Mouse (Mus musculus) ES-E14 (cell line): Measurements from ENCODE around the gene Vim.

ENCODE experiments used
- HCFC1 ChIP-seq: IDR thresholded peaks from 2 replicates; pipeline ENCODE4 v1.6.1; 2012; ENCODE audit warnings: low read length, inconsistent platforms, borderline replicate concordance; ENCODE audit not compliant: insufficient read depth
- ZC3H11A ChIP-seq: IDR thresholded peaks from 2 replicates; pipeline ENCODE4 v1.6.1; 2012; ENCODE audit warnings: low read depth, mild to moderate bottlenecking, inconsistent platforms, low read length, borderline replicate concordance
- ZNF384 ChIP-seq: IDR thresholded peaks from 2 replicates; pipeline ENCODE4 v1.6.1; 2012; ENCODE audit warnings: low read depth, low read length, inconsistent platforms

GRCm38 (mm10) chr2:13548749-13549148 is 25.0 kb upstream of the Vim start:
- no peak for TF ChIP-seq ZNF384
- no peak for TF ChIP-seq ZC3H11A
- no peak for TF ChIP-seq HCFC1
